Mouse (Mus musculus): ENCODE results near the gene Pdzd3.

Pdzd3 gene

GRCm38 (mm10) chr9:44249181-44250146 lies 1.8 kb downstream of the Pdzd3 start:
- peak; percentile 46 for DNase-seq

GRCm38 (mm10) chr9:44247907-44248306 lies 3.4 kb downstream of the Pdzd3 start:
- DNase-seq: no peak

DNA sequence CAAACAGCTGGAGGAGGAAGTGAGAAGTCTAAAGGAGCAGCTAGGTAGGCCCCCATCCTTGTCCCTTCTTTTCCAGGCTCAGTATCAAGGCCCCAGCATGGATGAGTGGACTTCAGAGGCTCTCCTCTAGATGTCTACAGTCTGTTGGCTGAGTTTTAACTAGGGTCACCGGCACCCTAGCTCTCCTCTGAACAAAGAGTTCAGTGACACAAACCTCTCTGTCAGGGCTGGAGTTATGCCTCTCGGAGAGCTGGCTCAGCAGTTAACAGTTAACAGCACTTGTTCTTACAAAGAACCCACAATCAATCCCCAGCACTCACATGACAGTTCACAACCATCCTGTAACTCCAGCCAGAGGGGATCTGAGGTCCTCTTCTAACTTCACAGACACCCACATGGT lies 7.7 kb downstream of the Pdzd3 start:
- no peak for DNase-seq

DNA sequence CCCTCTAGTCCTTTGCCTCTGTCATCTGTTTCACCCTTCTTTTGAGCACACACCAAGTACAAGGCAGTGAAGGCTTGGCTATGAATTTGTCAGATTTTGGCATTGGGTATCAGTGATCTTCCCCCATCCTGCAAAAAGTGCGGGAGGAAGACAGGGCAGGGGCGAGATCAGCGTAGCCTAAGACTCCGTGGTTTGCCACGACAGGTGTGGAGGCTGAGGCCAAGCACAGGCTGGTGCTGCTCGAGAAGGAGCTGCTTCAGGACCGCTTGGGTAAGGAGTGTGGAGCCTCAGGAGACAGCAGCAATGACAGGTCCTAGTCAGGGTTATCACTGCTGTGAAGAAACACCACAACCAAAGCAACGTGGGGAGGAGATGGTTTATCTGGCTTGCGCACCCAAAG lies 9.9 kb downstream of the Pdzd3 start:
- no peak for DNase-seq

DNA sequence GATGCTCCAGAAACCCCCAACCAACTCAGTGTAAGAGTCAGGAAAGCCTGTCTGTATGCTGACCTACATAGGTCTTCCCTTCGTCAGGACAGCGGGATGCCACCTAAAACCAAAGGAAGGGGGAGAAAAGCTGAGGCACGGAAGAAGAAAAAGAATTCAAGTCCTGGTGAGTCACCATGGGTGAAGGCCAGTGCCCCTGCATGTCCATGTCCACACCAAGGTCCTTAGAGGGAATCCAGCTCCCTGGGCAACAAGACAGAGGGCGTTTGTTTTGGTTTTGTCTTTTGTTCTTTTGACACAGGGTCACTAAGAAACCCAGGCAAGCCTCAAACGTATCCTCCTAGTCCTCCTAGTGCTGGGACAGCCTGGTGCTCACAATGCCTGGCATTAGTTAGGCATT lies 10.4 kb downstream of the Pdzd3 start:
- DNase-seq: no peak

DNA sequence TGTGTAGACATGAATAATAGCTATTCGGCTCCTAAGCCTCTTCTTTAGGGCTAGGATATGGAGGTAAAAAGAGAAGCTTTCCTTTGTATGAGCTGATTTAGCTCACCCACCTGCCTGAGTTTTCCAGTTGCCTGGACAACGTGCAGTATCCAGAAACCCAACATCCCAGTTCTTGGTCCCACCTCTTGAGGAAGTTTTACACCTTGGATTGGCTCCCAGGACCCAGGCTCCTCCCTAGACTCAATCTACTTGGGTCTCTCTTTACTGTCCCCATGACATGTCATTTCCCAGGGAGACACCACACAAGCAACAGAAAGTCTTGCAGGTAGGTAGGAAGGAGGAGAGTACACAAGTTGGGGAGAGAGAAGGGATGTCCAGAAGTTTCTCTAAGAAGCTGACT lies 10.9 kb downstream of the Pdzd3 start, which contains the start of gene Ccdc153:
Ccdc153 (plus strand) TSS at position 278 of the 400 bp plus-strand sequence.
- DNase-seq: no peak

GRCm38 (mm10) chr9:44239447-44239846 lies 11.8 kb downstream of the Pdzd3 start:
- peak; percentile 54 for DNase-seq

DNA sequence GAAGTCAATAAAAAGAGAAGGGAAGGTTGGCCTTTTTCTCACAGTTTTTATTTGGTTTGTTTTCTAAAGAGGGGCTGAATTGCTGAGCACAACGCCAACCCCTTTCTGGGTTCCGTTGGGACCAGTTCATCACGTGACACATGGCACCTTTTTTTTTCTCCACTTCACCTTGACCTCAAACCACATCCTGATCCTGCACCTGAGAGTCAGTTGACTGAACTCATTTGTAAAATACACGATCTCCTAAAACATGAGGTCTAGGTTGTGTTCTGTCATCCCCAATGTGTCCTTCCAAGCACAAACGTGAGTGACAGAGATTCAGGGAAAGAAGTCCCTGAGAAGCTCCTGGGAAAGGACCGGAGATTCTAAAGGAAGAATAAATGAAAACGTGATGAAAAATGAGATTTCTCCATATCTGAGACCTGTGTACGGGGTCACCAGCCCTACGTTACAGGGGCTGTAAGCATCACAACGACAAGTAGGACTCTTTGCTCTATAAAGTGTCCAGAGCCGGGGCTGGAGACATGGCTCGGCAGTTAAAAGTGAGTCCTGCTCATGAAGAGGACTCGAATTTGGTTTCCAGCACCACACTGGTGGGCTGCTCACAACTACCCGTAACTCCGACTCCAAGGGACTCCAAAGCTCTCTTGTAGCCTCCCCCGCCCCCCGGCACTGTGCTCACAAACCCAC lies 12.6 kb downstream of the Pdzd3 start:
- DNase-seq: no peak

DNA sequence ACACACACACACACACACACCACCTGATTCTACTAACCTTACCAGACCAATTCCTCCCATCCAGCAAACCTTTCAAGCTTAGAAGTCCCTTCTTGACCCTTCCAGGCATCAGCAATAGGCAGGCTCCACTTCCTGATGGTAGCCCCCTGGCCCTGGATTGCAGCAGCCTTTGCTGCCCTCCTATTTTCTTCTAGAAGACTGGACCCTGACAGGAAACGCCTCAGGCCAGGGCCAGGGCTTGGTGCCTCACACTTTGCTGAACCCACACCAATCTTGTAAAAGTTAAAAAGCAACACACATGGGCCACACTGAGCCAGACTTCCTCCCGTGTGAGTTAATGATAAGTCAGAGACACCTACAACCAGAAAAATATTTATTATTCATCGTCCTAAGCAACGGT lies 14.1 kb downstream of the Pdzd3 start:
- peak; percentile 21 for DNase-seq

DNA sequence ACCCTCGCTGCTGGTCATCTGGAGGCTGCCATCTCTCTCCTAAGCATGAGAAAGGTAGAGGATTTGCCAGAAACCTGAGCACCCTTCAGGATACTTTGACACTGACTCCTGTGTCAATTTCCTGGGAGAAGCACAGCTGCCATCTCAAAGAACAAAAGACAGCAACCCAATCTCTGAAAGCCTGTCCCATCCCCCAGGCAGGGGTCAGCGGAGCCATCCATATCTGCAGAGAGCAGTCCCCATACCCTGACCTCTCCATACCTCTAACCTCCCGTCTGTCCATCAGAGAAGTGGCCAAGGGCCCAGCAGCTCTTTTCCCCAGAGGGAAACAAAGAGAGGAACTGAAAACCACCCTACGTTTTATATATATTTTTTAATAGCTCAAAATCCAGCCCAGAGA lies 14.7 kb downstream of the Pdzd3 start:
- DNase-seq: peak; percentile 33

DNA sequence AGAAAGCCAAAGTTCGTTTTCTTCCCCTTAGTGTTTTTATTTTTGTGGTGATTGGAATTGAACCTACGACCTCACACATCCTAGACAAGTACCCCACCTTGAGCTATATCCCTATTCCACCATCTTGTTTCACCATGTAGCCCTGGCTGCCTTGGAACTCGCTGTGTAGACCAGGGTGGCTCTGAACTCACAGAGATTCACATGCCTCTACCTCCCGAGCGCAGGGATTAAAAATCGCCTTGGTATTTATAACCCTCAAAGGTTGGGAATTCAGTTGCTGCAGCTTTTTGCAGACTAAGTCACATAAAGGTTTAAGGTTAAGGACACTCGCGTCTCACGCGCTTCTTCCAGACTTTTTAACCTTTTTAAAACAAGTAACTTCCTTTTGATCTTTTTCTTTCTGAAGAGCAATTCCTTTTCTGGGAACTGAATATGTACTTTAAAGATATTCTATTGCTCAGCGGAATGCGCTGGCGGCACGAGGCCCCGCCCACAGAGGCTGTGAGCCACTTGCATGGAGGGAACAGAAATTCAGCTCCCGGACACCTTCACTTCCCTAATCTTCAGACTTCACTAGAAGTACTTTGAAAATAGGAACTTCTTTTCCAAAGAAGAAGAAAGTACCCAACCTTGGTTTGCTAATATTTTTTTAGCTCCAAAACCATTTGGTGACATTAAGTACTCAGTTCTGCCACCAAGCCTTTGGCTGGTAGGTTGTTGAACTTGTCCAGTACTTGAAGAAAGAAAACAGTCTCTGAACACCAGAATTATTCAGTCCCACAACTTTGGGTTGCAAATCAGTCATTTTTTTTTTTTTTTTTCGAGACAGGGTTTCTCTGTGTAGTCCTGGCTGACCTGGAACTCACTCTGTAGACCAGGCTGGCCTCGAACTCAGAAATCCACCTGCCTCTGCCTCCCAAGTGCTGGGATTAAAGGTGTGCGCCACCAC lies 16.5 kb downstream of the Pdzd3 start:
- peak; percentile 51 for DNase-seq

GRCm38 (mm10) chr9:44233802-44234478 lies 17.3 kb downstream of the Pdzd3 start, which contains the start of gene Cbl:
Gene Cbl, minus strand, starts transcription at chr9:44234049.
- DNase-seq: peak; percentile 99

- DNase-seq: peak; percentile 56
These were observed 18.1 kb downstream of the Pdzd3 start for GRCm38 (mm10) chr9:44233021-44233801.

DNA sequence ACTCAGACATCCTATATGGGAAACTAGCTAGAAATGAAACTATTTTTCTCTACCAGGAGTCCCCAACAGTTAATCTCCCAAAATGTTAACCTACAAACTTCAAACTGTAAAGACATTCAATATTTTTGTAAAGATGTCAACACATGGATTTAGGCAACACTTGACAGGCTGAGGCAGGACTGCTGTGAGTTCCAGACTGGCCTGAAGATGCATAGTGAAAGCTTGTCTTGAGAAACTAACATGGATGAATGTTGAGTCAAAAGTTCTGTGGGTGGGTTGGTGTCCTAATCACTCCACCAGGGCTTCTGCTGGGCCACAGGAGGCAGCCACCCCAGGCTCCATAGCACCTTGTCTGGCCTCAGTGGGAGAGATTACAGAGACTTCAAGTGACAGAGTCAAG lies 19.7 kb downstream of the Pdzd3 start:
- peak; percentile 21 for DNase-seq

DNA sequence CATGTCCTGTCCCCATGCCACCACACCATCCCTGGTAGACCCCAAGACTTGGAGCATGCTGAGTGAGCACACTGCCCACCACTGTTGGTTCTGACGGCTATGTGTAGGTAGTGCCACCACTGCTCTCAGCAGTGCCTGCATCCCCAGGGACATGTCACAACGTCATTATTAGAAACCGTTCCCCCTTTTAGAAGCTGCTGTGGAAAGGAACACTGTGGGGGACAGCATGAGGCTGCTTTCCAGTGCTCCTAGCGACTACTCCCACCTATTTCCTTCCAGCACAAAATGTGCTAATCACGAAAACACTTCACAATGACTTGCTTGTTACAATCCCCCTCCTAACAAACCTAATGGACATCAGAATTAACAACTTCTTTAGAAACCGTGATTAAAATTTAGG lies 25.3 kb downstream of the Pdzd3 start:
- no peak for DNase-seq

- DNase-seq: no peak
These were observed 37.7 kb downstream of the Pdzd3 start for GRCm38 (mm10) chr9:44213538-44213937.

GRCm38 (mm10) chr9:44212406-44212805 lies 38.9 kb downstream of the Pdzd3 start:
- no peak for DNase-seq

DNA sequence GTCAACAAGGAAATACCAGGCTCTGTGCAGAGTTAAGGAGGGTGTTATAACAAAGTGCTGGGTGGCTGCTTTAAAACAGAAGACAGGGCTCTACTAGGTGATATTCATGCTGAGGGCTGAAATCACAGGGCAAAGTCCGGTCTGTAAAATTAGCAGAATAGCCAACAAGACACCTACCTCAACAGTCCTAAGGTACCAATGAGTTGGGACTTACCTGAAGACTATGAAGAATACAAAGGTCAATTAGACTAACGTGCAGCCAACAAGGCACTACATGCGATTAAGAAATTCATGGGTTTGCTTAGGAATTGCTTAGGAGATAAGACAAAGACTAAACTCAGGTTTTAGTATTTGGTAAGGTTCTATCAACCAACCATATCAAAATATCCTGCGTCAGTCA lies 41.9 kb downstream of the Pdzd3 start:
- no peak for DNase-seq

DNA sequence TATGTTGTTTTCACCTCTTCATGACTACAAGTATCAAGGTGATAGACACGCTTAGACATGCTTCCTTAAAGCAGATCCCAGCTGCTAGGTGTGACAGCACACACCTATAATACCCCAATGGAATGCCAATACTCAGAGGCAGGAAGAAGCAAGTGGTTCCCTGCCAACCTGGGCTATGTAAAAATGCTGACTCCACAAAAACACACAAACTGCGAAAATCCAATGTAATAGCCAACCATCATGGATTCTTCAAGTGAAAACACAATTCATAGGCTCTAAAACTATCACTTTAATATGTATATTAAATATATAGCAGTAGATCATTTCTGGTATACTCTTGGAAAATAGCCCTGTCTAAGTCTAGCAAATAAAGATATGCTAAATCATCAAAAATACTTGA lies 43.4 kb downstream of the Pdzd3 start:
- DNase-seq: no peak

DNA sequence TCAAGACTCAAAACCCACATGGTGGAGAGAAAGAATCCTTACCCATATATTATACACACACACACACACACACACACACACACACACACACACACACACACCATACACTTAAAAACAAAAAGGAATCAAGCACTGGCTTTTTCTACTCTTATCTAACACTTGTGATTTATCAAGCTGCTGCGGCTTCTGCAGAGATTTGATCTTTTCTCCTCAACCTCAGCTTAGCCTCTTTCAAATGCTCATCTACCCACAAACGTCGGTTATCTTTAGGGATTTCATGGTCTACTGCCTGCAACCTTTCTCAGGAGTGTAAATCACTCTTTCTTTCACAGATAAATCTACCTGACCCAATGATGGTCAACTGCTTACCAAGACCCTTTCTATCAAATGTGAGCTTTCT lies 50.8 kb downstream of the Pdzd3 start:
- DNase-seq: no peak

DNA sequence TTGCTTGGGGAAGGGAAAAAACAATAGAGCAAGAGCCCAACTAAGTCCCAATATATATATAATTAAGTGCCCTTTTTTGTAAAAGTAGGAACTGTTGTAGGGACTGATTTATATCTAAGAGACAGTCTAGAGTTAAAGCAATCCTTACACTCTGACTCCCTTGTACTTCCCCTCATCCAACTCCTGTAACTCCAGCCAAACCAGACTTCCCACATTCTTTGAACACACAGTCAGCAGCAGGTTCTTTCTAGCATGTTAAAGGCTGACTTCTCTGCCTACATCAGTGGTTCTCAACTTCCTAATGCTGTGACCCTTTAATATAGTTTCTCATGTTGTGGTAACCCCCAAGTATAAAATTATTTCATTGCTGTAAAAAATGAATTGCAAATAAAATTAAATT lies 51.7 kb downstream of the Pdzd3 start:
- no peak for DNase-seq
